Mouse (Mus musculus) left cerebral cortex, postnatal 4 days (tissue): ENCODE measurements around the gene Mical2. TPM values are rescaled to one million over a fixed set of nuclear protein-coding genes. Genes with fewer than 3 reads are reported as not detected.

Source experiments
- DNase-seq: peaks from one replicate; pipeline ENCODE4 v3.0.0-alpha.2; 2022
- intact Hi-C: fragments of 180-260 bp; cut with DNase I; formaldehyde crosslinking; loops from one replicate; pipeline ENCODE4 v1.15.1; 2025
- total RNA-seq, 2 experiments: library from RNA; stranded (reverse); gene quantifications; 2 replicates each; pipeline ENCODE4 v1.2.3; 2021

The Mical2 gene
- total RNA-seq, 2 experiments from 2014 or later = 109 to 114 TPM

- intact Hi-C loops = no loop called here
- no peak for DNase-seq
Observed at GRCm38 (mm10) chr7:112389611-112390251, 164.1 kb downstream of the Mical2 start.

GRCm38 (mm10) chr7:112390252-112390936, 164.7 kb downstream of the Mical2 start:
- no peak for DNase-seq

GRCm38 (mm10) chr7:112390937-112391605, 165.4 kb downstream of the Mical2 start:
- peak; percentile 40 for DNase-seq
- intact Hi-C loops = no loop called here

More at GRCm38 (mm10) chr7:112390252-112390936, 164.7 kb downstream of the Mical2 start:
- intact Hi-C loops = no loop called here

- no peak for DNase-seq
- intact Hi-C loops = no loop called here
Observed at GRCm38 (mm10) chr7:112397786-112398185, 172.1 kb downstream of the Mical2 start.

GRCm38 (mm10) chr7:112399425-112400170, 173.9 kb downstream of the Mical2 start:
- no peak for DNase-seq
- intact Hi-C loops = loop anchor here (5.0 to 10.0 kb wide), 3 partner anchors 285 to 725 kb away; no protein-coding TSS in a partner anchor

GRCm38 (mm10) chr7:112400175-112400574, 174.5 kb downstream of the Mical2 start:
- intact Hi-C loops = loop anchor here (5.0 to 10.0 kb wide), 3 partner anchors 285 to 725 kb away; no protein-coding TSS in a partner anchor
- peak; percentile 87 for DNase-seq

GRCm38 (mm10) chr7:112405061-112405460, 179.4 kb downstream of the Mical2 start:
- intact Hi-C loops = loop anchor here (10.0 kb wide), 2 partner anchors 280 to 720 kb away; no protein-coding TSS in a partner anchor
- DNase-seq = no peak

- DNase-seq = no peak
- intact Hi-C loops = loop anchor here (10.0 kb wide), 2 partner anchors 279 to 719 kb away; no protein-coding TSS in a partner anchor
Observed at GRCm38 (mm10) chr7:112405578-112405977, 179.9 kb downstream of the Mical2 start.

GRCm38 (mm10) chr7:112407597-112407996, 181.9 kb downstream of the Mical2 start:
- peak; percentile 48 for DNase-seq
- intact Hi-C loops = loop anchor here (10.0 kb wide), 2 partner anchors 277 to 717 kb away; no protein-coding TSS in a partner anchor

- peak; percentile 37 for DNase-seq
- intact Hi-C loops = loop anchor here (10.0 kb wide), 2 partner anchors 275 to 715 kb away; no protein-coding TSS in a partner anchor
Observed at GRCm38 (mm10) chr7:112409991-112410390, 184.3 kb downstream of the Mical2 start.

GRCm38 (mm10) chr7:112413286-112413685, 187.6 kb downstream of the Mical2 start:
- no peak for DNase-seq
- intact Hi-C loops = no loop called here

GRCm38 (mm10) chr7:112416058-112416526, 190.4 kb downstream of the Mical2 start:
- DNase-seq = peak; percentile 51
- intact Hi-C loops = no loop called here

GRCm38 (mm10) chr7:112416730-112417513, 191.3 kb downstream of the Mical2 start:
- intact Hi-C loops = no loop called here
- no peak for DNase-seq

- intact Hi-C loops = no loop called here
- DNase-seq = no peak
Observed at GRCm38 (mm10) chr7:112417598-112417997, 191.9 kb downstream of the Mical2 start.

- no peak for DNase-seq
- intact Hi-C loops = no loop called here
Observed at GRCm38 (mm10) chr7:112423438-112423837, 197.8 kb downstream of the Mical2 start.

- intact Hi-C loops = no loop called here
- DNase-seq = no peak
Observed at GRCm38 (mm10) chr7:112426811-112427210, 201.2 kb downstream of the Mical2 start.

GRCm38 (mm10) chr7:112427357-112428157, 201.9 kb downstream of the Mical2 start, which contains the start of gene Parva:
Gene Parva (plus strand): TSS chr7:112427505.
- intact Hi-C loops = no loop called here
- DNase-seq = peak; percentile 69

- intact Hi-C loops = no loop called here
- DNase-seq = peak; percentile 82
Observed at GRCm38 (mm10) chr7:112428158-112428535, 202.5 kb downstream of the Mical2 start.

- intact Hi-C loops = no loop called here
- DNase-seq = no peak
Observed at GRCm38 (mm10) chr7:112439846-112440245, 214.2 kb downstream of the Mical2 start.
